Mouse (Mus musculus) intestine, postnatal 0 days (tissue): ENCODE measurements around the gene Psg16. TPM values are rescaled to one million over a fixed set of nuclear protein-coding genes. Genes with fewer than 3 reads are reported as not detected.

Experiments used
- ATAC-seq: fragments of 200-750 bp; cut with Nextera tagmentation; 2 replicates; pipeline ENCODE4 v1.8.0; 2017; ENCODE audit warnings: mild to moderate bottlenecking, moderate TSS enrichment, moderate library complexity
- H3K27ac ChIP-seq: fragments of 300-500 bp; sonication (generic); 2 replicates; pipeline ENCODE4 v1.5.1; 2014; ENCODE audit warnings: mild to moderate bottlenecking, low read depth, low read length, moderate library complexity
- H3K27me3 ChIP-seq: fragments of 300-500 bp; sonication (generic); replicated peaks from 2 replicates; pipeline ENCODE4 v1.6.1; 2014; ENCODE audit warnings: low read length, mixed read lengths; ENCODE audit not compliant: control insufficient read depth, insufficient read depth
- H3K36me3 ChIP-seq: fragments of 300-500 bp; sonication (generic); 2 replicates; pipeline ENCODE4 v1.6.1; 2014; ENCODE audit warnings: mild to moderate bottlenecking, moderate library complexity; ENCODE audit not compliant: control insufficient read depth, insufficient read depth
- H3K4me1 ChIP-seq: fragments of 300-500 bp; sonication (generic); replicated peaks from 2 replicates; pipeline ENCODE4 v1.6.1; 2014; ENCODE audit warnings: antibody characterized with exemption, low read length, mixed read lengths; ENCODE audit not compliant: control insufficient read depth, insufficient read depth
- H3K4me2 ChIP-seq: fragments of 300-500 bp; sonication (generic); replicated peaks from 2 replicates; pipeline ENCODE4 v1.6.1; 2014; ENCODE audit warnings: low read depth, mild to moderate bottlenecking, moderate library complexity
- H3K4me3 ChIP-seq: fragments of 300-500 bp; sonication (generic); 2 replicates; pipeline ENCODE4 v1.5.1; 2014; ENCODE audit warnings: low read depth, low read length
- H3K9ac ChIP-seq: fragments of 300-500 bp; sonication (generic); 2 replicates; pipeline ENCODE4 v1.6.1; 2014; ENCODE audit warnings: mild to moderate bottlenecking, low read depth, low read length
- H3K9me3 ChIP-seq: fragments of 300-500 bp; sonication (generic); 2 replicates; pipeline ENCODE4 v1.6.1; 2016; ENCODE audit warnings: mixed run types; ENCODE audit not compliant: control insufficient read depth
- CTCF ChIP-seq: sonication (generic); IDR thresholded peaks from 2 replicates; pipeline ENCODE4 v1.5.1; 2016; ENCODE audit warnings: low read depth, mild to moderate bottlenecking, control low read depth, antibody characterized with exemption, moderate library complexity
- WGBS: fragments of 180-500 bp; shearing (Covaris S2); extraction: QIAGEN DNeasy Blood & Tissue Kit; methylation state at CpG from one replicate; pipeline ENCODE4 v1.1.7; 2014; 5-methylcytosine and 5-hydroxymethylcytosine counted together
- polyA plus RNA-seq: library from polyadenylated mRNA; unstranded; fragments of >200 nt; fragmentation: Nextera tagmentation; extraction: Ambion mirVana; gene quantifications from 2 replicates; pipeline ENCODE4 v1.2.1, GENCODE M21; 2015

Psg16 gene
- polyA plus RNA-seq, 1 experiment from 2014 or later: 0.33 TPM

DNA sequence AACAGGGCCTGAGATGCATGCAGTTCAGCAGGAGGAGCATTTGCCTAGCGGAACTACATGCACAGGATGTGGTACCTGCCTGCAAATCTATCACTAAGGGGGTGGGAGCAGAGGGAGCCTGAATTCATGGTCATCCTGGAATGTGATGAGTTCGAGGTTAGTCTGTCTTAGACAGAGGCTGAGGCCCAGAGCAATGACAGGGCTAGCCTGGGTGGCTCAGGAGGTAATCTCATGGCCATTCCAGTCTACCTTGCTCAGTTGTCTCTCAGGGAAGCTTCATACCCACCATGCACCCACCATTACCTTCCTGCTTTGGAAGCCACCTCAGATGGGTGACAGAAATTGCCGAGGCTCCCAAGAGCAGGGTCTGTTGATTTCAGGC is 14.4 kb upstream of the Psg16 start:
- Histone ChIP-seq H3K4me2 (peak overlapping the region; percentile 85), H3K4me1 (0 out of 2 replicates have a peak, but pooled peaks cover 15% of the 10 kb centered on the region), H3K27me3 (no peaks in the 10 kb centered on the region), H3K9me3 (no peaks in the 10 kb centered on the region), H3K27ac (peak overlapping the region; percentile 99), H3K4me3 (peak overlapping the region; percentile 67), H3K36me3 (peaks cover 3% of the 10 kb centered on the region; the same call in 1 of the 2 replicates), H3K9ac (peak overlapping the region; percentile 69)
- no peak for ATAC-seq
- 34% methylated on average over 3 of the region's 3 CpGs for WGBS
- no peak for TF ChIP-seq CTCF

DNA sequence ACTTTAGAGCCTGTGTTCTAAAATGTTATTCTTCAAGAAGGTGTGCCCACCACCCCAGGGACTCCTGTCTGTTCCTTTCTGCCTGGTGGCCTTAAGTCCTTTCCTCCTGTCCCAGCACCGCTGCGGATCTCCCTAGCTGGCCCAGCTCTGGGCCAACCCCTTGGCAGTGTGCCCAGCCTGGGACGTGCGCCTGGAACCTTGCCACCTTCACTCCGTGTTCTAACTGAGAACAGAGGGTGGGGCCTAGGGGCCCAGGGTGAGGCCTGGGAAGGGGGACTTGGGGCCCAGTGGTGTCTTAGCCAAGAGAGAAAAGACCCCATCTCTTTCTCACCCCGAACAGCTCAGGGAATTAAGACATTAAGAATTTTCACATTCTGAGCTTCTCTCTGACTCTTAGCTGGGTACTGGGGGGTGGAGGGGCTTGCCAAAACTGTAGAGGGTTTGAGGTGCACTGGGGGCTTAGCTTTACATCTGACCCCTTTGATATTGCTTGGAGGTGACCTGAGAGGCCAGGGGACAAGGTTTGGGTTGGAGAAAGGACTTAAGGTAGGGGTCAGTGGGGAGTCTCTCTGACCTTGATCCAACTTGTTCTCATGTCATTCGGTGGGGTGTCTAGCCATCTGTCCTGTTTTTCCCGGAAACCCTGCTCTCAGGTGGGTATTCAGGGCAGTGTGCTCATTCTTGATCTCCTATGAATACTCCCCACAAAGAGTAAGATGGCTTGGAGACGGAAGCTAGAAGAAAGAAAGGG is 13.6 kb upstream of the Psg16 start:
- 0 out of 2 replicates have a peak, but pooled peaks cover 15% of the 10 kb centered on the region for H3K4me1 ChIP-seq
- peak overlapping the region; percentile 67 for H3K4me3 ChIP-seq
- no peaks in the 10 kb centered on the region for H3K9me3 ChIP-seq
- H3K27me3 ChIP-seq: no peaks in the 10 kb centered on the region
- 2% methylated on average over 9 of the region's 9 CpGs for WGBS
- peak; percentile 27 for ATAC-seq
- no peak for TF ChIP-seq CTCF
- H3K4me2 ChIP-seq: peak overlapping the region; percentile 85
- peak overlapping the region; percentile 99 for H3K27ac ChIP-seq
- no peaks in the 10 kb centered on the region for H3K36me3 ChIP-seq
- H3K9ac ChIP-seq: peak overlapping the region; percentile 69

DNA sequence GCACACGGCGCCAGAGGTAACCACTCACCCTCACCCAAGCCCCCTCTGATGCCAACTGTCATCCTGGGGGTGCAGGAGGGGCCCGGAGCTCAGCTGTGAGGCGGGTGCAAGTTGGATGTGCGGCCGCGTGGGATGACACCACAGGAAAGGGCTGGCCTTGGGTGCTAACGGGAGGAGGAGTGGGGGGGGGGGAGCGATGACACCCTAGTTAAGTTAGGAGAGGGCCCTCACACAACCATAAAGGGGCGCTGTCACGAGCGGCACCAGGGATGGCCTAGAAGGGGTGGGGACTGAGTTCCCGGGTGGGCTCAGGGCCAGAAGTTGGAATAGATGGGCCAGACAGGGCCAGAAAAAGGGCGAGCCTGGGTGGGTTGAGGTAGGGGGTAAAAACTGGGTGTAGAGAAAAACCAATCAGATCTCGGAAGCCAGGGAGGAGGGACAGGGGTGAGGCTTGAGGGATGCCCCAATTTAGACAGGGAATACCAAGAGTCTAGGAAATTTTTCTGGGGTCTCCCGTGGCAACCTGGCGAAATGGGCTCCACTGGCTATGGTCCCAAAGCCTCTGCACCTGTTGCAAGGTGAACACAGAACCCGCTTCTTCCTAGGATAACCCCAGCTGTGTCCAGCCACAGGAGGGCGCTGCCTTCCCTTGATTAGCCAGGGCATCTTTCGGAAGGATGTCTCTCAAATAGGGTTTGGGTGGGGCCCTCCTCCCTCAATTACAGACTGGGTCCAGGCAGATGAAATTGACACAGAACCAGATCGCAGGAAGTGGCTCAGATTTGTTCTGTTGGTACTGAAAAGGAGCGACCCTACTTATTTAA is 12.8 kb upstream of the Psg16 start:
- H3K4me3 ChIP-seq: peak overlapping the region; percentile 67
- peak overlapping the region; percentile 69 for H3K9ac ChIP-seq
- no peaks in the 10 kb centered on the region for H3K36me3 ChIP-seq
- H3K27me3 ChIP-seq: no peaks in the 10 kb centered on the region
- ATAC-seq: no peak
- H3K4me2 ChIP-seq: peak overlapping the region; percentile 85
- 15% methylated on average over 21 of the region's 22 CpGs for WGBS
- TF ChIP-seq CTCF: peak; percentile 83
- H3K27ac ChIP-seq: peak overlapping the region; percentile 99
- H3K4me1 ChIP-seq: 0 out of 2 replicates have a peak, but pooled peaks cover 15% of the 10 kb centered on the region
- H3K9me3 ChIP-seq: no peaks in the 10 kb centered on the region

DNA sequence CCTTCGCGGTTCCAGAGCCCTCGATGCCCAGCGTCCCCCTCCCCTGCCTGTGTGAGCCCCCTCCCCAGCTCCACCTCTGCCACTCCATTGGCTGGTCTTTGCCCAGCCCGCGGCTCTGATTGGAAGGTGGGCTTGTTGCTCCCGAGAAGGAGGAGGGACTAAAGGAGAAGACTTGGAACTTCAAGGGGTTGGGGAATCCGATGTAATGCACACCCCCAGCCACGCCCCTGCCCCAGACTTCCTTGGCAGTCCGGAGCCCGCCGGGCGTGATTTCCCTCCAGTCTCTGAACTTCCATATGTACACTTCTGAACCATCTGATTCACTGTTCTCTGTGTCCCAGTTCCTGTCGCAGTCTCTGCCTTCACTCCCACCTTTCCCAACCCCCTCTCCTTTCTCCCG is 11.5 kb upstream of the Psg16 start, which contains the start of gene Hif3a:
Gene Hif3a, minus strand, starts transcription at position 39 of the 400 bp plus-strand sequence.
- no peaks in the 10 kb centered on the region for H3K36me3 ChIP-seq
- no peaks in the 10 kb centered on the region for H3K9me3 ChIP-seq
- peak within 1 kb of the TSS; percentile 85 for H3K4me2 ChIP-seq
- ATAC-seq: peak; percentile 35
- H3K4me1 ChIP-seq: 0 out of 2 replicates have a peak, but pooled peaks cover 15% of the 10 kb centered on the region
- H3K27ac ChIP-seq: peak within 1 kb of the TSS; percentile 99
- under 1% methylated on average over 15 of the region's 15 CpGs for WGBS
- H3K4me3 ChIP-seq: peak within 1 kb of the TSS; percentile 67
- H3K9ac ChIP-seq: peak within 1 kb of the TSS; percentile 69
- no peaks in the 10 kb centered on the region for H3K27me3 ChIP-seq
- TF ChIP-seq CTCF: no peak

DNA sequence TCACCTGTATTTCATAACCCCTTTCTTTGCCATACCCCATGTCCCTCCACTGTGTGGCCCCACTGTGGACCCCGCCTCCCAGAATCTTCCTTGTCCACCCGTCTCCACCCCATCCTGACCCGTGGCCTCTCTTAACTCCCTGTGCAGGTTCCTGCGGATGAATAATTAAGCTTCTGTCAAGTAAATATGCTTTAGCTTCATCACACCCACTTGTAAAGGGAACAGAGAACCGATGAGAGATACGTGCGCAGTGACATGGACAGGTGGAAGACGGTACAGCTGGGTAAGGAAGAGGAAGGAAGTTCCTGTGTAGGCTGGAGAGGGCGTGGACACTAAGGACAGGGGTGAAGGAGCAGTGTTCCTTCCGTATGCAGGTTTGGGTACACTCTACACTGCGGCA is 11.0 kb upstream of the Psg16 start:
- Histone ChIP-seq H3K9me3 (no peaks in the 10 kb centered on the region), H3K9ac (peak overlapping the region; percentile 69), H3K4me1 (0 out of 2 replicates have a peak, but pooled peaks cover 15% of the 10 kb centered on the region), H3K4me2 (peak overlapping the region; percentile 85), H3K4me3 (peak overlapping the region; percentile 67), H3K36me3 (no peaks in the 10 kb centered on the region), H3K27me3 (no peaks in the 10 kb centered on the region), H3K27ac (peak overlapping the region; percentile 99)
- peak; percentile 32 for TF ChIP-seq CTCF
- WGBS: 4% methylated on average over 11 of the region's 11 CpGs
- ATAC-seq: peak; percentile 49

DNA sequence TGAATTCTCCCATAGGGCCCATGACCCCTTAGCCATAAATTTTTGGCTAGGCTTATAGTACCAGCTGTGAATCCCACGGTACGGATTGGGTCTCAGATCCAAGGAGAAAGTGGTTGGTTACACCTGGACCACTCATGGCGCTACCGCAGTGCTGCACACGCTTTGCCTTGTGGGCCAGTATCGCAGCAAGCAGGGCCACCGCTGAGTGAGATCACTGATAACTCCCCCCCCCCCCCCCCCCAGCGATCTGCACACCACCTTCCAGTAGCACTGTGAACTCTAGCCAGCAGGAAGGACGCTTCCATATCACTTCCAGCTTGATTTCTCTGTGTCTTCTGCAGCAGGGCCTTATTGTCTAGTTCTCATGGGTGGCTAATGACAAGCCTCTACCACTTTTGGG is 8.2 kb upstream of the Psg16 start:
- Histone ChIP-seq H3K9ac (no peak overlapping the region), H3K36me3 (no peaks in the 10 kb centered on the region), H3K4me2 (no peak overlapping the region), H3K4me1 (0 out of 2 replicates have a peak, but pooled peaks cover 5% of the 10 kb centered on the region), H3K4me3 (no peak overlapping the region), H3K27me3 (no peaks in the 10 kb centered on the region), H3K27ac (no peak overlapping the region), H3K9me3 (no peaks in the 10 kb centered on the region)
- WGBS: 66% methylated on average over 9 of the region's 9 CpGs
- TF ChIP-seq CTCF: no peak
- ATAC-seq: no peak
